Mouse (Mus musculus) kidney, postnatal 10 days (tissue): Measurements from ENCODE around the gene Kcnj9.

Experiments used
- DNase-seq: peaks from one replicate; pipeline ENCODE4 v3.0.0; 2021; ENCODE audit warnings: mixed read lengths

Gene Kcnj9

GRCm38 (mm10) chr1:172288900-172289616, 40.1 kb downstream of the Kcnj9 start:
- no peak for DNase-seq

GRCm38 (mm10) chr1:172286740-172287139, 42.4 kb downstream of the Kcnj9 start:
- no peak for DNase-seq

- no peak for DNase-seq
These were observed 44.9 kb downstream of the Kcnj9 start for GRCm38 (mm10) chr1:172284221-172284620.

DNA sequence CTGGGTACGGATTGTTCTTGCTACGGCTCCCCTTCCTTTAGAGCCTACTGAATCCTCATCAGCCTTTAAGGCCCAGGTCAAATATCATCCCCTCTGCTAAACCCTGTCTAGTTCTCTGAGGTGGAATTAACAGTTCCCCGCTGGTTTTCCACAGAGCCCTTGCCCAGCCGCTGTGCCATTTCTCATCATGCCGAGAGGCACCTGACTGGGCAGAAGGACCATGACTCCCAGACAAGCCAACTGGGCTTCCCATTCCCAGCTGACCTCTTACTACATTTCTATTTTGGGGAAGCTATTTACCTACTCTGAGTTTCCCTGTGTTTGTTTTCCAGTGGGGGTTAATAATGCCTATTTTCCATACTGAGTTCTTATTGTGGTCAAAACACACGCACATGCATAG, 46.0 kb downstream of the Kcnj9 start:
- DNase-seq: no peak

GRCm38 (mm10) chr1:172281522-172282254, 47.4 kb downstream of the Kcnj9 start:
- DNase-seq: no peak

GRCm38 (mm10) chr1:172279768-172280509, 49.2 kb downstream of the Kcnj9 start:
- no peak for DNase-seq

GRCm38 (mm10) chr1:172278328-172278727, 50.8 kb downstream of the Kcnj9 start:
- no peak for DNase-seq

GRCm38 (mm10) chr1:172277172-172277571, 51.9 kb downstream of the Kcnj9 start:
- DNase-seq: no peak

GRCm38 (mm10) chr1:172274547-172274946, 54.6 kb downstream of the Kcnj9 start:
- no peak for DNase-seq

DNA sequence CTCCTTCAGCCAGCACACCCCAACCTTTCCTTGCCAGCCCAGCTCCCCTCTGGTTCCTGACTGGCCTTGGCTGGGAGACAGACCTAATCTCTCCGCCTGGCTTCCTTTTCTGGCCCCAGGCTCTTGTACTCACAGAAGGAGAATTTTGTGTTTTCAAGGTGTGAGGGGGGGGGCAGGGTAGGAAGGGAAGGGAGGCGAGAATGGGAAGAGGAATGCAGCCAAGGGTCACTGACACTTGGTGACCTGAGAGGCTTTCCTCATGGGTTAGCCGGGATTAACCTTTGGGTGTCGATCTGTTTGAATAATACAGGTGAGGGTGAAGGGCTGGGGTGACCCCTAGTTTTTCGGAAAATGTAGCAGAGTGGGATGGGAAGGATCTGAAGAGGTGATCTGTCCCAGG, 55.0 kb downstream of the Kcnj9 start:
- no peak for DNase-seq

GRCm38 (mm10) chr1:172273386-172273785, 55.7 kb downstream of the Kcnj9 start:
- no peak for DNase-seq

- DNase-seq: no peak
These were observed 57.4 kb downstream of the Kcnj9 start for GRCm38 (mm10) chr1:172271765-172272164.

DNA sequence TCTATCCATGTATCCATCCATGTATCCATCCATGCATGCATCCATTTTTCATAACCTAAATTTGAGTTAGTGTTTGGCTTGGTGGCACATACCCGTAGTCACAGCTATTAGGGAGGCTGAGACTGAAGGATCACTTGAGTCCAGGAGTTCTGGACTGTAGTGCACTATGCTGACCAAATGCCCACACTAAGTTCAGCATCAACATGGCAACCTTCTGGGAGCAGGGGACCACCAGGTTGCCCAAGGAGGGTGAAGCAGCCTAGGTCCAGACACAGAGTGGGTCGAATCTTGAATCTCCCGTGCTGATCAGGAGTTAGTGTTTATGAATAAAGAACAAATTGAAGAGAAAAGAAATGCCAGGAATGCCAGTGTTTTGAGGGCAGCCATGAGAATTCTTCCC, 57.9 kb downstream of the Kcnj9 start:
- no peak for DNase-seq
